Mouse (Mus musculus): ENCODE data around the gene Gm15517. TPM values are rescaled to one million over a fixed set of nuclear protein-coding genes. Genes with fewer than 3 reads are reported as not detected.

The Gm15517 gene
- polyA plus RNA-seq, 1 experiment from 2014 or later, result not detected

DNA sequence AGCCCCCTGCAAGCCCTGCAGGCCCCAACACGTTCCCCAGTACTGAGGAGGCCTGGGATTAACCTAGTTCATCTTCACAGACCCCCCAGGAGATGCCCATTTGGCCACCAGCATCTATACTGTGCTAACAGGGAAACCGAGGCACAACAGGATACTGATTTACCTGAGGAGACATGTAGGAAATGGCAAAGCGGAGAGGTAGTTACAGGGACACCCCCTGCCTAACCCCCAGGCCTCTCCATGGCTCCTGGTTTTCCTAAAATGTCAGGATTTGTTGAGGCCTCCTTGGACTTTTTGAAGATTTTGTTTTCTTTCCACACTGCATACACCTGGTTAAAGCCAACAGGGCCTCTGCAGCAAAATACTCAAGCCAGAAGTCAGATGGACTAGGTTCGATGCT lies 4.0 kb upstream of the Gm15517 start, which contains the start of gene Acp4:
Gene Acp4, minus strand, starts transcription at position 101 of the 400 bp plus-strand sequence.
- H3K36me3 ChIP-seq (ENCODE audit: control insufficient read depth, insufficient read depth), result peaks cover 11% of the 10 kb centered on the region; the same call in 1 of the 2 replicates
- no peak within 1 kb of the TSS for H3K4me2 ChIP-seq (ENCODE audit: low read depth, low read length)
- peaks cover 5% of the 10 kb centered on the region; the same call in 1 of the 2 replicates for H3K4me1 ChIP-seq (ENCODE audit: control insufficient read depth, insufficient read depth, low read length)
- no peaks in the 10 kb centered on the region for H3K9me3 ChIP-seq (replicated peaks; ENCODE audit: control insufficient read depth, low read length)
- no peak within 1 kb of the TSS for H3K9ac ChIP-seq (ENCODE audit: low read length)
- H3K27ac ChIP-seq (ENCODE audit: low read length), result no peak within 1 kb of the TSS
- 70% methylated on average over 4 of the region's 4 CpGs for WGBS
- H3K4me3 ChIP-seq (ENCODE audit: low read length), result no peak within 1 kb of the TSS
- H3K27me3 ChIP-seq (ENCODE audit: control insufficient read depth, insufficient read depth, low read length), result peaks cover 7% of the 10 kb centered on the region; the same call in 1 of the 2 replicates
- no peak for ATAC-seq (replicated peaks; ENCODE audit: extremely low read depth, insufficient read depth, low FRiP score)

DNA sequence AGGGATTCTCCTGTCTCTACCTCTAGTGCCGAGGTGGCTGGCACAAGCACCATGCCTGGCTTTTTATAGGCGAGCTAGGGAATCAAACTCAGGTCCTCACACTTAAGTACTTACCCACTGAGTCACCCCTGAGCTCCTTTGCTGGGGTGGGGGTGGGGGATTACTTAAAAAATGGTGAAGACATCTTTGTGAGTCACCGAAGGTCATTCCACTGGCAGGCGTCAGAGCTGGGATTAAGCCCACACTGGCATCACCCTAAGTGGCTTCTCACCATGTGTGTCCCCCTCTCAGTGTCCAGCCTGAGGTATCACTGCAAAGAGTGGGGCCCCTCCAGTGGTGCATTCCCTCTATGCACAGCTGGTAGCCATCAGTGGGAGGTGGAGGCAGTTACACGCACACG lies 837 bp upstream of the Gm15517 start:
- ATAC-seq (replicated peaks; ENCODE audit: extremely low read depth, insufficient read depth, low FRiP score), result no peak

DNA sequence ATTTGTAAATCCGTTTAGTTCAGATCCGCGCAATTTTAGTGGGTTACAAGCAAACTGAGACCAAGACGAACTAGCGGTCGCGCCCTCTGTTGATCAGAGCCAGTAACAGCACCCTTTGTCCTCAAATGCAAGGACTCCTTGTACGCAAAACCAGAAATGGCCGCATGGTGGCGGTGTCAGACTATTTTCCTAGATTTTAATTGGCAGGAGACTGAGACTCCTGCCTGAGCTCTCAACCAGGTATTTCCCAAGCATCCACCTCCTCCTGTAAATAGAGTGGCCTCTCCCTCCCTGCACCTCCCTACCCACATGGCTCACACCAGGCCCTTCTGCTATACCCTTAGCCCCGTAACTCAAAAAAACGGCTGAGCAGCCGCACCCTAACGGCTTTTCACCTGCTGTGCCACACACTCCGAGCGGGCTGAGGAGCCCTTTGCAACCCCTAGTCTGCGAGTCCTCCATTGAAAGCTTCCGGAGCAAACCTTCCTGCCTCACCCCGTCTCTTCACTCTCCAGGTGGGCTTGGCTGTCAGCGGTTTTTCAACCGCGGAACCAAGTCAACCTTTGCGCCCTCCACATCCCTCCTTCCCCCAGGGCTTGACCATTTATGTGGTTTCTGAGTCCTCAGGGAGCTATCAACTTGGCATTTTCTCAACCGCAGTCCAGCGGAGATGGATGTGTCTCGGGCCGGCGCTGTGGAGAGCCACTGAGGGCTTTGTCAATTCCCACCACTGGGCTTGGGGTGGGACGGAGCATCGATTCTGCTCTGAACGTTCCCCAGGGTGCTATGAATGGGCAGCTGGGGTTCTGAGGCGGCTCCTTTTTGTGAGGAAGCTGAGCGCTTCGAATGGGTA lies 1.8 kb downstream of the Gm15517 start:
- no peaks in the 10 kb centered on the region for H3K36me3 ChIP-seq (ENCODE audit: control insufficient read depth, insufficient read depth)
- peaks cover 23% of the 10 kb centered on the region for H3K27me3 ChIP-seq (ENCODE audit: control insufficient read depth, insufficient read depth, low read length)
- H3K9ac ChIP-seq (ENCODE audit: low read length), result no peak overlapping the region
- H3K9me3 ChIP-seq (replicated peaks; ENCODE audit: control insufficient read depth, low read length), result no peaks in the 10 kb centered on the region
- 4% methylated on average over 34 of the region's 34 CpGs for WGBS
- no peak overlapping the region for H3K27ac ChIP-seq (ENCODE audit: low read length)
- ATAC-seq (replicated peaks; ENCODE audit: extremely low read depth, insufficient read depth, low FRiP score), result peak; percentile 38; the same call in 1 of the 2 replicates
- 0 out of 2 replicates have a peak, but pooled peaks cover 3% of the 10 kb centered on the region for H3K4me1 ChIP-seq (ENCODE audit: control insufficient read depth, insufficient read depth, low read length)
- H3K4me3 ChIP-seq (ENCODE audit: low read length), result peak overlapping the region; percentile 16; the same call in 1 of the 2 replicates
- peak overlapping the region; percentile 46 for H3K4me2 ChIP-seq (ENCODE audit: low read depth, low read length)

More for the DNA sequence above, 837 bp upstream of the Gm15517 start:
- H3K27me3 ChIP-seq (ENCODE audit: control insufficient read depth, insufficient read depth, low read length), result peaks cover 23% of the 10 kb centered on the region
- no peak overlapping the region for H3K27ac ChIP-seq (ENCODE audit: low read length)
- no peaks in the 10 kb centered on the region for H3K36me3 ChIP-seq (ENCODE audit: control insufficient read depth, insufficient read depth)
- H3K4me1 ChIP-seq (ENCODE audit: control insufficient read depth, insufficient read depth, low read length), result 0 out of 2 replicates have a peak, but pooled peaks cover 3% of the 10 kb centered on the region
- 74% methylated on average over 6 of the region's 6 CpGs for WGBS
- no peak overlapping the region for H3K4me3 ChIP-seq (ENCODE audit: low read length)
- H3K9me3 ChIP-seq (replicated peaks; ENCODE audit: control insufficient read depth, low read length), result no peaks in the 10 kb centered on the region
- no peak overlapping the region for H3K9ac ChIP-seq (ENCODE audit: low read length)
- no peak overlapping the region for H3K4me2 ChIP-seq (ENCODE audit: low read depth, low read length)

DNA sequence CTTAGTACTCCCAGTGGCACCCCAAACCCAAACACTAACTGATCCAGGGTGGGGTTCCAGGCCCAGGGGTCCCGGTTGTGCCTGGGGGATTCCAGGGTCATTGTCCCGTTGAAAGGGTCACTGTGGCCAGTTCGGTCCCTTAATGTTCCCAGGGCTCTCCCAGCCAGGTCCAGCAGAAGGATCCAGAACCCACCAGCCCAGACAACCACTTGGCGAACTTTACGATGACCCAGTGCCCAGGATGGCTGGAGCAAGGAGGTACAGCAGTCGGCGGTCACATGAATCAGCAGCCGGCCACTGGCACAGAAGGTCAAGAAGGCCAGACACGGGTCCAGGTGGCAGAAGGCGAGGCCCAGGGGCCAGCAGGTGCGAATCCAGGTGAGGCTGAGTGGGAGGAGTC lies 6.9 kb downstream of the Gm15517 start:
- Histone ChIP-seq H3K27ac (ENCODE audit: low read length) (no peak overlapping the region), H3K4me3 (ENCODE audit: low read length) (no peak overlapping the region), H3K36me3 (ENCODE audit: control insufficient read depth, insufficient read depth) (no peaks in the 10 kb centered on the region), H3K27me3 (ENCODE audit: control insufficient read depth, insufficient read depth, low read length) (peaks cover 20% of the 10 kb centered on the region), H3K9me3 (replicated peaks; ENCODE audit: control insufficient read depth, low read length) (no peaks in the 10 kb centered on the region; the same call in 1 of the 2 replicates), H3K9ac (ENCODE audit: low read length) (no peak overlapping the region), H3K4me1 (ENCODE audit: control insufficient read depth, insufficient read depth, low read length) (0 out of 2 replicates have a peak, but pooled peaks cover under 1% of the 10 kb centered on the region), H3K4me2 (ENCODE audit: low read depth, low read length) (no peak overlapping the region)
- no peak for ATAC-seq (replicated peaks; ENCODE audit: extremely low read depth, insufficient read depth, low FRiP score)
- 73% methylated on average over 11 of the region's 11 CpGs for WGBS

DNA sequence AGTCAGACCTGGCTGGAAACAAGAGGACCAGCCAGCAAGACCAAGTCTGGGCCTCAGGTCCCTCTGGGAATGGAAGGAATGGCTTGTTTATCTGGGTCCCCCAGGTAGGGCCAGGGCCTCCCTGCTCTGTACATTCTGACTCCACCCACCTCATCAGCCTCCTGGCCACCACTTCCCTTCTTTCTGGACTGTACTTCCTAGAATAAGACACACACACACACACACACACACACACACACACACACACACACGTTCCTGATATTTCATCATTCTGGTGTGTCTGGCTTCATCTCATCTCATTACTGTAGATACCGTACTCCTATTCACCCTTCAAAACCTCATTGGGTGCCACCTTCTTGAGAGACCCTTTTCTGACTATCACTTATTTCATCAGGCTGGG lies 8.2 kb downstream of the Gm15517 start:
- H3K9ac ChIP-seq (ENCODE audit: low read length), result no peak overlapping the region
- no peak for ATAC-seq (replicated peaks; ENCODE audit: extremely low read depth, insufficient read depth, low FRiP score)
- no peak overlapping the region for H3K4me2 ChIP-seq (ENCODE audit: low read depth, low read length)
- no peak overlapping the region for H3K4me3 ChIP-seq (ENCODE audit: low read length)
- H3K9me3 ChIP-seq (replicated peaks; ENCODE audit: control insufficient read depth, low read length), result no peaks in the 10 kb centered on the region; the same call in 1 of the 2 replicates
- WGBS, result 73% methylated on average over 2 of the region's 2 CpGs
- peaks cover 21% of the 10 kb centered on the region for H3K27me3 ChIP-seq (ENCODE audit: control insufficient read depth, insufficient read depth, low read length)
- H3K36me3 ChIP-seq (ENCODE audit: control insufficient read depth, insufficient read depth), result no peaks in the 10 kb centered on the region
- no peak overlapping the region for H3K27ac ChIP-seq (ENCODE audit: low read length)
- H3K4me1 ChIP-seq (ENCODE audit: control insufficient read depth, insufficient read depth, low read length), result no peaks in the 10 kb centered on the region

DNA sequence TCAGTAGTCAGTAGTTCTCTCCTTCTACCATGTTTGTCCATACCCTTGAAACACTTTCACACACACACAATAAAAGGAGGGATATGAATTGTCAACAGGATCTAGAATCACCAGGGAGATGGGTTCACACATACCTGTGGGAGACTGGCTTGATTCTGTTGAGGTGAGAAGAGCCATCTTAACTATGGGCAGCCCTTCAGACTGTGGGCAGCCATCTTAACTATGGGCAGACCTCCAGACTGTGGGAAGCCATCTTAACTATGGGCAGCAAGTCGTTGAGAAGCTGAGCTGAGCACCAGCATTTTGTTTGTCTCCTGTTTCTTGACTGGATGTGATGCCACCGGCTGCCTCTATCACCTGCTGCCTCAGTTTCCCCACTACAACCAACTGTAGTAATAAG lies 10.1 kb downstream of the Gm15517 start:
- Histone ChIP-seq H3K27ac (ENCODE audit: low read length) (no peak overlapping the region), H3K4me1 (ENCODE audit: control insufficient read depth, insufficient read depth, low read length) (no peaks in the 10 kb centered on the region), H3K4me3 (ENCODE audit: low read length) (no peak overlapping the region), H3K36me3 (ENCODE audit: control insufficient read depth, insufficient read depth) (no peaks in the 10 kb centered on the region), H3K4me2 (ENCODE audit: low read depth, low read length) (no peak overlapping the region), H3K9ac (ENCODE audit: low read length) (no peak overlapping the region), H3K27me3 (ENCODE audit: control insufficient read depth, insufficient read depth, low read length) (peaks cover 21% of the 10 kb centered on the region), H3K9me3 (replicated peaks; ENCODE audit: control insufficient read depth, low read length) (no peaks in the 10 kb centered on the region; the same call in 1 of the 2 replicates)
- WGBS, result 65% methylated on average over 2 of the region's 2 CpGs
- no peak for ATAC-seq (replicated peaks; ENCODE audit: extremely low read depth, insufficient read depth, low FRiP score)

DNA sequence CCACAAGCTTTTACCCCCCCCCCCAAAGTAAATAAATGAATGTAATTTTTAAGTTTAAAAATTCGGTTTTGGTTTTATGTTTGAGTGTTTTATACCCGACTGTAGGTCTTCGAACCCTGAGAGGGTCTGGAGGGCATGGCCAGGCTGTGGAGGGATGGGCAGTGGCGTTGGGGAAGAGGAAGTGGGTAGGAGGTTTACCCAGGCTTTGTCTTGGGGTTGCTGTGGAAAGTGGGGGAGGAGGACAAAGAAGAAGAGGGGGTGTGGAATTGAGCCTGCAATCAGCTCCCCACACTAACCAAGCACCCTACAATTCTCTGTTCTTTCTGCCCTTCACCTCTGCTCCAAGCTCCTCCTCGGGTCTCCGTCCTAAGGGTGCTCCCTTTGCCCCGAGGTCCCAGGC lies 11.3 kb downstream of the Gm15517 start:
- Histone ChIP-seq H3K9ac (ENCODE audit: low read length) (no peak overlapping the region), H3K27ac (ENCODE audit: low read length) (no peak overlapping the region), H3K4me1 (ENCODE audit: control insufficient read depth, insufficient read depth, low read length) (no peaks in the 10 kb centered on the region), H3K36me3 (ENCODE audit: control insufficient read depth, insufficient read depth) (no peaks in the 10 kb centered on the region), H3K4me2 (ENCODE audit: low read depth, low read length) (no peak overlapping the region), H3K9me3 (replicated peaks; ENCODE audit: control insufficient read depth, low read length) (no peaks in the 10 kb centered on the region; the same call in 1 of the 2 replicates), H3K4me3 (ENCODE audit: low read length) (no peak overlapping the region), H3K27me3 (ENCODE audit: control insufficient read depth, insufficient read depth, low read length) (peaks cover 21% of the 10 kb centered on the region)
- ATAC-seq (replicated peaks; ENCODE audit: extremely low read depth, insufficient read depth, low FRiP score), result no peak
- WGBS, result 77% methylated on average over 7 of the region's 7 CpGs

DNA sequence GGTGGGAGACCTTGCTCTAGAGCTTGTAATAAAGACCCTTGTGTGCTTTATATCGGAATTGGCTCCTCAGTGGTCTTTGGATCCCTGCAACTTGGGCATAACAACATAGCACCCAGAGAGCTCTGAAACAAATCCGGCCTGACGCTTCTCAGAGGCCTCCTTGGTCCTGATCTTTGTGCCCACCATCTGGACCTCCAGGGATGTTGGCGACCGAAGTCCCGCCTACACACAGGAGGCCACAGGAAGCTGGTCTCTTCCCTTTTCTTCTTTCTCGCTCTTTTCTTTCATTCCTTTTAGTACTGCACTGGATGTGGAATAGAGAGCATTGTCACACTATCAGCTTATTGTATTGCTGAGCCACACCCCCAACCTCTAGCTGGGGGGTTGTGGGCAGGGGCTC lies 12.2 kb downstream of the Gm15517 start:
- Histone ChIP-seq H3K4me2 (ENCODE audit: low read depth, low read length) (no peak overlapping the region), H3K36me3 (ENCODE audit: control insufficient read depth, insufficient read depth) (no peaks in the 10 kb centered on the region), H3K27me3 (ENCODE audit: control insufficient read depth, insufficient read depth, low read length) (peaks cover 19% of the 10 kb centered on the region), H3K9me3 (replicated peaks; ENCODE audit: control insufficient read depth, low read length) (no peaks in the 10 kb centered on the region; the same call in none of the 2 replicates), H3K4me1 (ENCODE audit: control insufficient read depth, insufficient read depth, low read length) (no peaks in the 10 kb centered on the region), H3K9ac (ENCODE audit: low read length) (no peak overlapping the region), H3K27ac (ENCODE audit: low read length) (no peak overlapping the region), H3K4me3 (ENCODE audit: low read length) (no peak overlapping the region)
- no peak for ATAC-seq (replicated peaks; ENCODE audit: extremely low read depth, insufficient read depth, low FRiP score)
- 67% methylated on average over 7 of the region's 7 CpGs for WGBS

DNA sequence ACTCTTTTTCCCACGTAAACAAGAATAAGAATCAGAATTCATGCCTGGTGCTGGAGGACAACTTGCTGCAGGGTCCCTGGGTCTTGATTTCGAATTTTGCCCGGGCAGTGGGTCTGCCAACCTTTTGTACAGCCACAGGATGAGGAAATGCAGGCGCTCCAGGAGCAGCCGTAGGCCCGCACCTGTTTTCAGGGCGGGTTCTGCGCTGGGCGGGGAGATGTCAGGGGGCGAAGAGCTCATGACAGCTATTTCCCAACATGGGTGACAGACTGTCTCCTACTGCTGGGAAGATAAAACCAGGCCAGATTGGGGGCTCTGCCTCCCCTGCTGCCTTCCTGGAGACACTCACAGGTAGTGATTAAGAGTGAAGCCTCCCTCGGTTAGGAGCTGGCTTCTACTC lies 12.8 kb downstream of the Gm15517 start:
- H3K9ac ChIP-seq (ENCODE audit: low read length), result no peak overlapping the region
- H3K4me3 ChIP-seq (ENCODE audit: low read length), result no peak overlapping the region
- no peaks in the 10 kb centered on the region for H3K4me1 ChIP-seq (ENCODE audit: control insufficient read depth, insufficient read depth, low read length)
- WGBS, result 26% methylated on average over 11 of the region's 11 CpGs
- ATAC-seq (replicated peaks; ENCODE audit: extremely low read depth, insufficient read depth, low FRiP score), result no peak
- H3K27ac ChIP-seq (ENCODE audit: low read length), result no peak overlapping the region
- no peak overlapping the region for H3K4me2 ChIP-seq (ENCODE audit: low read depth, low read length)
- H3K27me3 ChIP-seq (ENCODE audit: control insufficient read depth, insufficient read depth, low read length), result peaks cover 19% of the 10 kb centered on the region
- no peaks in the 10 kb centered on the region; the same call in none of the 2 replicates for H3K9me3 ChIP-seq (replicated peaks; ENCODE audit: control insufficient read depth, low read length)
- H3K36me3 ChIP-seq (ENCODE audit: control insufficient read depth, insufficient read depth), result no peaks in the 10 kb centered on the region
